Mouse (Mus musculus): Measurements from ENCODE around the gene Ppfia4. TPM values are rescaled to one million over a fixed set of nuclear protein-coding genes. Genes with fewer than 3 reads are reported as not detected.

Gene Ppfia4
- total and polyA plus RNA-seq, 3 experiments = 0.30 to 5.4 (median 1.8) TPM

DNA sequence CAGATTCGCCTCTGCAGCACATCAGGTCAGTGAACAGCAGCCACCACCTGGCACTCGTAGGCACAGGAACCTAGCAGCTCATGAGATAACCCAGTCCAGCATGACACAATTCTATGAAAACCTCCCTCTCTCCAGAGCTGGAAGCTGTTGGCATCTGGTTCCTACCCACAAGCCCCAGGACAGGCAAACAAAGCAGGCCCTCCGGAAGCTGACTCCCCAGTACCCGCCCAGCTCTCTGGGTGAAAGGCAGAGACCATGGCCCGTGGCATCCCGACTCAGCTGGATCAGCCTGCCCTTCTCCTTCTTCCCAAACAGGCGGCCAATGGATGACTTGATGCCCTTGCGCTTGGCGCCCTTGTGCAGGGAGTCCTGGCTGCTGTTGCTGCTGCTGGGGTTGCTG, 16.4 kb downstream of the Ppfia4 start:
- H3K36me3 ChIP-seq (replicated peaks in 1 of 2; ENCODE audit: control insufficient read depth in 1 of 2, insufficient read depth in 1 of 2, low read length in 1 of 2) = peaks cover 0 to 3% of the 10 kb centered on the region in 2 experiments
- in situ Hi-C loops (cut with MboI; ENCODE audit: low pct_ligation_motif_present, low pct_unique_long_range_greater_than_20kb, low sequenced_read_pairs) = loop anchor here (25.0 kb wide), 1 partner anchor 404 kb away; the partner anchor contains the start of genes Optc and Prelp

GRCm38 (mm10) chr1:134315181-134315580, 17.5 kb downstream of the Ppfia4 start:
- Histone ChIP-seq H3K36me3 (replicated peaks in 1 of 2; ENCODE audit: control insufficient read depth in 1 of 2, insufficient read depth in 1 of 2, low read length in 1 of 2) (peaks cover 0 to 3% of the 10 kb centered on the region in 2 experiments), H3K4me2 (ENCODE audit: insufficient read depth, low read depth, poor library complexity, severe bottlenecking) (no peak overlapping the region), H3K27me3 (replicated peaks) (no peaks in the 10 kb centered on the region), H3K9ac (ENCODE audit: insufficient read depth, low read depth) (no peak overlapping the region), H3K9me3 (replicated peaks; ENCODE audit: low read length) (no peaks in the 10 kb centered on the region), H3K79me2 (replicated peaks; ENCODE audit: control insufficient read depth, extremely low read depth, insufficient read depth, poor library complexity, severe bottlenecking) (no peaks in the 10 kb centered on the region), H3K4me1 (ENCODE audit: control insufficient read depth in 1 of 2, insufficient read depth in 2 of 2) (peaks cover 0 to 12% of the 10 kb centered on the region in 2 experiments; a peak in 1 of 4 replicates), H3K4me3 (replicated peaks in 1 of 3; ENCODE audit: low read depth in 2 of 3, low read length in 2 of 3, poor library complexity in 1 of 3) (no peak overlapping the region), H3K27ac (ENCODE audit: insufficient read depth, low read depth) (no peak overlapping the region)
- DNase-seq (ENCODE audit: extremely low read depth) = no peak
- in situ Hi-C loops (cut with MboI; ENCODE audit: low pct_ligation_motif_present, low pct_unique_long_range_greater_than_20kb, low sequenced_read_pairs) (loop anchor here (25.0 kb wide), 1 partner anchor 403 kb away; the partner anchor contains the start of genes Optc and Prelp), dilution Hi-C loops (cut with MboI; ENCODE audit: extremely low pct_ligation_motif_present, extremely low pct_unique_long_range_greater_than_20kb, low sequenced_read_pairs) (no loop called here)
- TF ChIP-seq JUND (conservative IDR thresholded peaks at IDR 0.05; ENCODE audit: low read depth, low read length) (no peak), NRF1 (IDR thresholded peaks at IDR 0.05; ENCODE audit: low read depth, low read length) (no peak), GABPA (IDR thresholded peaks at IDR 0.05; ENCODE audit: insufficient replicate concordance, low read depth, low read length) (no peak), UBTF (IDR thresholded peaks at IDR 0.05; ENCODE audit: low read depth, low read length) (no peak), RAD21 (IDR thresholded peaks at IDR 0.05; ENCODE audit: low read depth, low read length) (no peak), SIN3A (IDR thresholded peaks at IDR 0.05; ENCODE audit: low read length) (no peak), MAZ (IDR thresholded peaks at IDR 0.05; ENCODE audit: low read depth, low read length) (no peak), MEF2A (IDR thresholded peaks at IDR 0.05; ENCODE audit: borderline replicate concordance, low read depth, low read length) (no peak), CTCF (conservative IDR thresholded peaks at IDR 0.05 in 1 of 2, IDR thresholded peaks at IDR 0.05 in 1 of 2; ENCODE audit: low read depth in 2 of 2, low read length in 2 of 2) (no peak), ELF1 (IDR thresholded peaks at IDR 0.05; ENCODE audit: low read depth, low read length) (no peak), HCFC1 (IDR thresholded peaks at IDR 0.05; ENCODE audit: low read depth, low read length) (no peak), MXI1 (IDR thresholded peaks at IDR 0.05; ENCODE audit: low read depth, low read length) (no peak)

More for the DNA sequence above, 16.4 kb downstream of the Ppfia4 start:
- H3K4me1 ChIP-seq (ENCODE audit: control insufficient read depth in 1 of 2, insufficient read depth in 2 of 2) = peaks cover 0 to 12% of the 10 kb centered on the region in 2 experiments; a peak in 1 of 4 replicates
- H3K79me2 ChIP-seq (replicated peaks; ENCODE audit: control insufficient read depth, extremely low read depth, insufficient read depth, poor library complexity, severe bottlenecking) = no peaks in the 10 kb centered on the region
- no peak overlapping the region for H3K4me3 ChIP-seq (replicated peaks in 1 of 3; ENCODE audit: low read depth in 2 of 3, low read length in 2 of 3, poor library complexity in 1 of 3)
- no peak overlapping the region for H3K27ac ChIP-seq (ENCODE audit: insufficient read depth, low read depth)
- DNase-seq (ENCODE audit: extremely low read depth) = no peak
- no peak overlapping the region for H3K4me2 ChIP-seq (ENCODE audit: insufficient read depth, low read depth, poor library complexity, severe bottlenecking)
- no peaks in the 10 kb centered on the region for H3K27me3 ChIP-seq (replicated peaks)
- no peak overlapping the region for H3K9ac ChIP-seq (ENCODE audit: insufficient read depth, low read depth)
- dilution Hi-C loops (cut with MboI; ENCODE audit: extremely low pct_ligation_motif_present, extremely low pct_unique_long_range_greater_than_20kb, low sequenced_read_pairs) = no loop called here
- H3K9me3 ChIP-seq (replicated peaks; ENCODE audit: low read length) = no peaks in the 10 kb centered on the region
- TF ChIP-seq SMC3 (IDR thresholded peaks at IDR 0.05; ENCODE audit: low read depth, low read length) (no peak), NELFE (IDR thresholded peaks at IDR 0.05; ENCODE audit: low read depth, low read length) (no peak), RCOR1 (conservative IDR thresholded peaks at IDR 0.05; ENCODE audit: low read depth, low read length) (no peak), RAD21 (IDR thresholded peaks at IDR 0.05; ENCODE audit: low read depth, low read length) (no peak), JUN (IDR thresholded peaks at IDR 0.05; ENCODE audit: insufficient read depth, low read depth, low read length) (no peak), ZKSCAN1 (IDR thresholded peaks at IDR 0.05; ENCODE audit: borderline replicate concordance, low read depth, low read length) (no peak)

All from CH12.LX (cell line).